Mouse (Mus musculus) small intestine, adult 2 months (tissue): ENCODE measurements around the gene Lin52.

Experiments
- CTCF ChIP-seq: fragments of 200-500 bp; IDR thresholded peaks from 2 replicates; pipeline ENCODE4 v1.5.1; 2012; ENCODE audit warnings: low read depth, mild to moderate bottlenecking, control low read depth, inconsistent platforms, low read length, moderate library complexity, mixed read lengths; ENCODE audit not compliant: insufficient replicate concordance, insufficient read length; ENCODE audit errors: extremely low read depth
- POLR2A ChIP-seq: fragments of 200-500 bp; IDR thresholded peaks from 2 replicates; pipeline ENCODE4 v1.6.1; 2012; ENCODE audit warnings: low read depth, mild to moderate bottlenecking, control low read depth, inconsistent platforms, low read length, moderate library complexity

GRCm38 (mm10) chr12:84546577-84547085 lies 95.4 kb downstream of the Lin52 start:
- TF ChIP-seq CTCF (no peak), POLR2A (no peak)
